Mouse (Mus musculus): ENCODE measurements at regions not wholly inside any gene's neighbourhood (a gene's known extent, or its start where the extent isn't known, plus 50 kb on each side); places are given as distances from the start of the nearest gene placed in this dataset.

DNA sequence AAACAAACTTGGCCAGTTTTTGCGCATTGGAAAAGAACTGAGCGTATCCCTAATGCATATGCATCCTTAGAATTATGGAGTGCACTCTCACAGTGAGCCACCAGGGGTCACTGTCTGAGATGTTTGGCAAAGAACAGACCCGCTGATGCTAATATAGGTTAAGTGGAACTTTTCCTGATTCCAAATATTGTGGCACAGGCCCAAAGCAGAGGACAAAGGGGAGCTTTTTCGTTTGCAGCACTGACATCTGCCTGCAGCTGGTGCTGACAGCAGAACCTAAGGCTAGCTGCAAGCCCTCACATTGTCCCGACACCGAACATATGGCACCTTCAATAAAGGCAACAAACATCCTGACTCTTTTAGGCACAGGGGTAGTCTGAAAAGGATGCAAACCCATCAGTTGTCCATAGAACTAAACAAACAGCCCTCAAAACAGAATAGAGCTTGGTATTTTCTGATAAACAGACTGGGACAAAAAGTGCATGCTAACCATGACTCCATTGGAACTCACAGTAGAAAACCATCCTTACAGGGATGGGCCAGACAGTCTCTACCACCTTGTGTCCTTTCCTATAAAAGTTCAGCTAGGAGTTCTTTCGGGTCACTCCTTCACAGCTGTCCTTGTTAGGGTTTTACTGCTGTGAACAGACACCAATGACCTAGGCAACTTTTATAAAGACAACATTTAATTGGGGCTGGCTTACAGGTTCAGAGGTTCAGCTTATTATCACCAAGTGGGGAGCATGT lies 87.1 kb upstream of the Gm34302 start:
- Histone ChIP-seq H3K4me1 (replicated peaks) (no peaks in the 10 kb centered on the region), H3K4me2 (no peak overlapping the region), H3K27me3 (no peaks in the 10 kb centered on the region), H3K27ac (no peak overlapping the region), H3K36me3 (no peaks in the 10 kb centered on the region), H3K9me3 (no peaks in the 10 kb centered on the region), H3K9ac (replicated peaks) (no peak overlapping the region), H3K4me3 (replicated peaks) (no peak overlapping the region)
- WGBS = 49% methylated on average over 7 of the region's 7 CpGs
- ATAC-seq (ENCODE audit: insufficient number of reproducible peaks, insufficient read depth, low FRiP score, low TSS enrichment, low read depth) = 0 out of 2 replicates have a peak, but pooled peaks have one; percentile 56

DNA sequence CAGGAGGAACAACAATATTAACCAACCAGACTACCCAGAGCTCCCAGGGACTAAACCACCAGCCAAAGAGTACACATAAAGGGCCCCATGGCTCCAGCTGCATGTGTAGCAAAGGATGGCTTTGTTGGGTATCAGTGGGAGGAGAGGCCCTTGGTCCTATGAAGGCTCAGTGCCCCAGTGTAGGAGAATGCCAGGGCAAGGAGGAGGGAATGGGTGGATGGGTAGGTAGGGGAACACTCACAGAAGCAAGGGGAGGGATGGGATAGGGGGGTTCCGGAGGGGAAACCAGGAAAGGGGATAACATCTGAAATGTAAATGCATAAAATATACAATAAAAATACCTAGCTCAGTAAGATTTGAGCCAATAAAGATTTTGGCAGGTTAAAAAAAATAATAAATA lies 86.4 kb upstream of the Gm34302 start:
- Histone ChIP-seq H3K4me2 (no peak overlapping the region), H3K27ac (no peak overlapping the region), H3K36me3 (no peaks in the 10 kb centered on the region), H3K27me3 (no peaks in the 10 kb centered on the region), H3K4me3 (replicated peaks) (no peak overlapping the region), H3K4me1 (replicated peaks) (no peaks in the 10 kb centered on the region), H3K9ac (replicated peaks) (no peak overlapping the region), H3K9me3 (no peaks in the 10 kb centered on the region)
- WGBS = 88% methylated on average over 1 of the region's 1 CpGs
- ATAC-seq (ENCODE audit: insufficient number of reproducible peaks, insufficient read depth, low FRiP score, low TSS enrichment, low read depth) = no peak

DNA sequence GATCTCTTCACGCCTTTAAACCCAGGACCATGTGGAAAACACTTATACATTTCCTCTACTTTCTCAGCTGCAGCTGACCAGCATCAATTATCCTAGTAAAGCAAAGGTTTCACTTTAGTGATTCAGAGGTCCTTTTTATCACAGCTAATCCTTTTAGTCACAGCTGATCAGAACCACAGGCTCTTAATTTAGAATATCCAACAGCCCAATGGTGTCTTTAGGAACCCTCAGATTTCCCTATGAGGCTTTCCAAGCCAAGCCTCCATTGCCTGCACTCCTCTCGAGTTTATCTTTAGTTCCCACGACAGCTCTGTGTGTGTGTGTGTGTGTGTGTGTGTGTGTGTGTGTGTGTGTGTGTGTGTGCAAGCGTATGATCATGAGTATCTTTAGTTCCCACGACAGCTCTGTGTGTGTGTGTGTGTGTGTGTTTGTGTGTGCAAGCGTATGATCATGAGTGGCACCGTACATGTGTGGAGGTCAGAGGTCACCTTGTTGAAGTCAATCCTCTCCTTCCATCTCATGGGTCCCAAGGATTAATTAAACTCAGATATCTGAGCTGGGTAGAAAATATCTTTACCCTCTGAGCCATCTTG lies 85.4 kb upstream of the Gm34302 start:
- Histone ChIP-seq H3K4me3 (replicated peaks) (no peak overlapping the region), H3K9ac (replicated peaks) (no peak overlapping the region), H3K9me3 (no peaks in the 10 kb centered on the region), H3K4me2 (no peak overlapping the region), H3K27ac (no peak overlapping the region), H3K27me3 (no peaks in the 10 kb centered on the region), H3K36me3 (no peaks in the 10 kb centered on the region), H3K4me1 (replicated peaks) (no peaks in the 10 kb centered on the region)
- WGBS = 85% methylated on average over 7 of the region's 7 CpGs
- ATAC-seq (ENCODE audit: insufficient number of reproducible peaks, insufficient read depth, low FRiP score, low TSS enrichment, low read depth) = no peak

DNA sequence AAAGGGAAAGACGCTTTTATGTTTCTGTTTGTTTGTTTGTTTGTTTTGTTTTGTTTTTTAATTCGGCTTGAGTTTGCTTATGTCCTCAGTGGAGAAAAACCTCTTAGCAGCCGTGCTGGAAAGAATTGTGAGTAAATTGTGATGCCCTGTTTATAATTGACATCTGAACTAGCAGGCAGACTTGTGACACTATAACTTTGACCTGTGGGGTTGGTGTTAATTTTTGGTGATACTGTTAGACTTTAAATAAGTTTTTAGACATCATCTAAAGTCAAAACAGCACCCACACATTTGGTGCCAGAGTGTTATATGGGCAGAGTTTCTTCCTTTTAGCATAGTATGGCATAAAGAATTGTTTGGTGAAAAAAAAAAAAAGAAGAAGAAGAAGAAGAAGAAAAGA lies 84.0 kb upstream of the Gm34302 start:
- Histone ChIP-seq H3K36me3 (no peaks in the 10 kb centered on the region), H3K4me2 (no peak overlapping the region), H3K9ac (replicated peaks) (no peak overlapping the region), H3K4me1 (replicated peaks) (no peaks in the 10 kb centered on the region), H3K27ac (no peak overlapping the region), H3K27me3 (no peaks in the 10 kb centered on the region), H3K4me3 (replicated peaks) (no peak overlapping the region), H3K9me3 (0 out of 2 replicates have a peak, but pooled peaks cover 4% of the 10 kb centered on the region)
- ATAC-seq (ENCODE audit: insufficient number of reproducible peaks, insufficient read depth, low FRiP score, low TSS enrichment, low read depth) = no peak
- WGBS = 92% methylated on average over 3 of the region's 3 CpGs

DNA sequence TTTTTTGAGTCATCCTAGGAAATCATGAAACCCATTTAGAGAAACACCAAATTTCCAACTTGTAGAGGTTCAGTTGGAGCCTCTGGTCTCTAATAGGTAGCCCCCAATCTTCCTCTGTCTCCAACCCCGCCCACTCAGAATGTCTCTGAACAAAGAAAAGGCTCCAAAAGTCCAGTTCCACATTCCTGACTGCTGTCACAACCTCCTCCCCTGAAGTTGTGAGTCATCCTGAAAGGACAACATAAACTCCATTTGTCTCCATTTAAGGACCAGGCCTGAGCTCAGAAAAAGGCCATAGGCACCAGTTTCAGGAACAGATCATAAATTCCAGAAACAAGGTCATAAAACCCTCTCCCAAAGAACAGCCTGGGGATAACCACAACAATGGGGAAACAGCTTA lies 79.4 kb upstream of the Gm34302 start:
- Histone ChIP-seq H3K4me3 (replicated peaks) (no peak overlapping the region), H3K27me3 (no peaks in the 10 kb centered on the region), H3K4me2 (no peak overlapping the region), H3K36me3 (no peaks in the 10 kb centered on the region), H3K9ac (replicated peaks) (no peak overlapping the region), H3K9me3 (0 out of 2 replicates have a peak, but pooled peaks cover 4% of the 10 kb centered on the region), H3K27ac (no peak overlapping the region), H3K4me1 (replicated peaks) (peaks cover 3% of the 10 kb centered on the region; the same call in 1 of the 2 replicates)
- ATAC-seq (ENCODE audit: insufficient number of reproducible peaks, insufficient read depth, low FRiP score, low TSS enrichment, low read depth) = no peak
- WGBS = 75% methylated on average over 1 of the region's 1 CpGs

DNA sequence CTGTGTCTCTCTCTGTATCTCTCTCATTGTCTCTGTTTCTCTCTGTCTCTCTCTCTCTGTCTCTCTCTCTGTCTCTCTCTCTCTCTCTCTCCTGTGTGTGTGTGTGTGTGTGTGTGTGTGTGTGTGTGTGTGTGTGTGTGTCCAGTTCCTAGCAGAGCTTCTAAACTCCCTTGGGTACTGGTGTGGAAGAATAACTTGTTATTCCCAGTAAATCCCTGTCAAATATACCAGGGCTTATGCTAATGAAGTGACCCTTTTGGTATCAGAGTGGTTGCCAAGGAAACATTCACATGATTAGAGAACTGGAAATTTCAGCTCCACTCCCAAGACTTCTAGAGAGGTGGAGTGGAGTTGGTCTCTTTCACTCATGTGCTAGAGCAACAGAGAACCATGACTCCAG lies 78.9 kb upstream of the Gm34302 start:
- Histone ChIP-seq H3K4me3 (replicated peaks) (no peak overlapping the region), H3K4me1 (replicated peaks) (peaks cover 3% of the 10 kb centered on the region; the same call in 1 of the 2 replicates), H3K36me3 (no peaks in the 10 kb centered on the region), H3K4me2 (no peak overlapping the region), H3K9me3 (0 out of 2 replicates have a peak, but pooled peaks cover 4% of the 10 kb centered on the region), H3K27ac (no peak overlapping the region), H3K27me3 (no peaks in the 10 kb centered on the region), H3K9ac (replicated peaks) (no peak overlapping the region)
- ATAC-seq (ENCODE audit: insufficient number of reproducible peaks, insufficient read depth, low FRiP score, low TSS enrichment, low read depth) = no peak

DNA sequence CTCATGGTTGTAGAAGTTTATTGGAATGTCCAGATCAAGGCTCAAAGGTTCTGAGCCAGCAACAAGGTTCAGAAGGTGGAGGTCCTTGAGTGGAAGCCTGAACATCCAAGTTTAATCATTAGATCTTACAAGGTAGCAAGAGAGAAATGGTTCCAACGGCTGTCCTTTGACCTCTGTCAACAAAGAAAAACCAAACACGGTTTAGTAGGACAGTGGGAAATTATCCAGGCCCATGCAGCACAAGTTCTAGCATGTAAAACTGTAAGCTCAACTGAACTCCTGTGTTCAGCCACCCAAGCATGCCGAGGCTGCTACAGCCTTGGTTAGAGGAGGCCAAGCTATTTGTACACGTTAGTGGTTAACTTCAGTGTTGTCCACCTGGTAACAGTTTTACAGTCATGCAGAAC lies 77.1 kb upstream of the Gm34302 start:
- Histone ChIP-seq H3K4me2 (no peak overlapping the region), H3K27me3 (no peaks in the 10 kb centered on the region), H3K36me3 (no peaks in the 10 kb centered on the region), H3K27ac (no peak overlapping the region), H3K4me3 (replicated peaks) (no peak overlapping the region), H3K9ac (replicated peaks) (no peak overlapping the region), H3K9me3 (0 out of 2 replicates have a peak, but pooled peaks cover 4% of the 10 kb centered on the region), H3K4me1 (replicated peaks) (peaks cover 3% of the 10 kb centered on the region; the same call in 1 of the 2 replicates)
- WGBS = 68% methylated on average over 4 of the region's 4 CpGs
- ATAC-seq (ENCODE audit: insufficient number of reproducible peaks, insufficient read depth, low FRiP score, low TSS enrichment, low read depth) = no peak

DNA sequence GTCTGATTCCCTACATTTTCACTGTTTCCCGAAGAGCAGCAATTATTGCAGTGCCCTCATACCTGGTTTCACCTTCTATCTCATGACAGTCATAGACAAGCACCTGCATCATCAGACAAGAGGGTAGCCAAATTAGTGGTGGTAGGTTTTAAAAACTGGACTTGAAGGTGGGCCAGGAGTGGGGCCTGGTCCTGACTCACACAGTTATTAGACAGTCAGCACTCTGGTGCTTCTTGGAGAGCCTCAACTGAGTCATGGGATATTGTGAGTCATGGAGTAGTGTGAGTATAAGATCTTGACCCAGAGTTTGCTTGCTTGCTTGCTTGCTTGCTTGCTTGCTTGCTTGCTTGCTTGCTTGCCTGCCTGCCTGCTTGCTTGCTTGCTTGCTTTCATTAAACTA lies 73.1 kb upstream of the Gm34302 start:
- Histone ChIP-seq H3K4me2 (no peak overlapping the region), H3K4me1 (replicated peaks) (peaks cover 10% of the 10 kb centered on the region; the same call in 1 of the 2 replicates), H3K4me3 (replicated peaks) (no peak overlapping the region), H3K27ac (no peak overlapping the region), H3K36me3 (no peaks in the 10 kb centered on the region), H3K9me3 (no peaks in the 10 kb centered on the region), H3K9ac (replicated peaks) (no peak overlapping the region), H3K27me3 (no peaks in the 10 kb centered on the region)
- 91% methylated on average over 1 of the region's 1 CpGs for WGBS
- no peak for ATAC-seq (ENCODE audit: insufficient number of reproducible peaks, insufficient read depth, low FRiP score, low TSS enrichment, low read depth)

DNA sequence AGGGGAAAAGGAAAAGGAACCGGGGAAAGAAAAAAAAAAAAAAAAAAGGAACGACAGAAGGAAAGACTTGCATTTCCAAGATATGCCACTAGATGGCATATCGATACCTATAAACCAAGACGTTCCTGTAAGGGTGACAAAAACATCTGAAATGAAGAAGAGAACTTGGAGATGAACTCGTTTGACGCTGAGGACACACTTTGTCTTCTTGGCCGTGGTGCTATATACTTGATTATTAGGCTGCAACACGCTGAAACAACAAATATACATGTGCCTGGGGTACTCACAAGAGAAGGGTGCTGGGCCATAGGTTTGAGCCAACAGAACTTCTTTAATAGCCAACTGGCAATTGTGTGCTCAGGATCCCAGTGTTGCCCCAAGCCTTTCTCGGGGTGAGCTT lies 71.2 kb upstream of the Gm34302 start:
- Histone ChIP-seq H3K27me3 (no peaks in the 10 kb centered on the region), H3K9me3 (no peaks in the 10 kb centered on the region), H3K4me2 (0 out of 2 replicates have a peak overlapping the region, but pooled peaks have one; percentile 10), H3K4me3 (replicated peaks) (no peak overlapping the region), H3K4me1 (replicated peaks) (peaks cover 12% of the 10 kb centered on the region; the same call in 1 of the 2 replicates), H3K9ac (replicated peaks) (no peak overlapping the region), H3K36me3 (no peaks in the 10 kb centered on the region), H3K27ac (no peak overlapping the region)
- 11% methylated on average over 9 of the region's 9 CpGs for WGBS
- no peak for ATAC-seq (ENCODE audit: insufficient number of reproducible peaks, insufficient read depth, low FRiP score, low TSS enrichment, low read depth)

DNA sequence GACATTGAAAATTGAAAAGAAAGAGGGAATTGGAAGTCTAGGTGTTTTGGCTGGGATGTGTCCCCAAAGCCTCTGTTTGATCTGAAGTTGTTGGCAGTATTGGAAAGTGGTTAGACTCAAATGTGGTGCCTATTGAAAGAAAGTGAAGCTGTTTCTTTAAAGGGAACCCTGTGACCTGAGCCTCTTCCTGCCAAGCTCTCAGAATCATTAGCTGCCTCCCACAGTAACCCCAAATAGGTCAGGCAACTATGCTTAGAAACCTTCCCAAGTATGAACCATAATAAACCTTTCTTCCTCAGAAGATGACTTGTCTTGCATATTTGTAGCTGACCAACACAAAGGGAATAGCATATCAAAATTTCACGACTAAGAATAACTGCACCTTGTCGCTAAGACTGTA lies 69.7 kb upstream of the Gm34302 start:
- Histone ChIP-seq H3K4me3 (replicated peaks) (no peak overlapping the region), H3K4me1 (replicated peaks) (peaks cover 9% of the 10 kb centered on the region; the same call in 1 of the 2 replicates), H3K4me2 (no peak overlapping the region), H3K9me3 (no peaks in the 10 kb centered on the region), H3K36me3 (no peaks in the 10 kb centered on the region), H3K27ac (no peak overlapping the region), H3K27me3 (no peaks in the 10 kb centered on the region), H3K9ac (replicated peaks) (no peak overlapping the region)
- WGBS = 91% methylated on average over 2 of the region's 2 CpGs
- no peak for ATAC-seq (ENCODE audit: insufficient number of reproducible peaks, insufficient read depth, low FRiP score, low TSS enrichment, low read depth)

DNA sequence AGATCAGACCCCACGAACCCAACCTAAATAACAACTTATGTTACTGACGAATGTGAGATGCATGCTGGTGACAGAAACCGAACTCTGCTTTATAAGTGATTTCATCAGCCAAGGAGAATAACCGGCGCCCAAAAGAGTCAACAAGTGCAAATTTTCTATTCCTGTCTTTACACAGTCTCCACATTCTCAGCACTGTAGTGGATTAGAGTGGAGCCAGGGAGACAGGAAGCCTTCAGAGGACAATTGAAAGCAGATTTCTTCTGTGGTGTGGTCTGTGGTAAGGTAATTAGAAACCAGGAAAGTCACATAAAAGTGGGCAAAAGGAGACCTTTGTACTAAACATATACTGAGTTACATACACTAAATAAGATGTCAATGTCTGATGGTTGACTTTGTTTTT lies 68.0 kb upstream of the Gm34302 start:
- H3K4me3 ChIP-seq (replicated peaks) = no peak overlapping the region
- no peaks in the 10 kb centered on the region for H3K36me3 ChIP-seq
- no peak overlapping the region for H3K4me2 ChIP-seq
- no peak overlapping the region for H3K9ac ChIP-seq (replicated peaks)
- no peaks in the 10 kb centered on the region for H3K27me3 ChIP-seq
- no peak overlapping the region for H3K27ac ChIP-seq
- whole genome bisulfite sequencing = 33% methylated on average over 5 of the region's 5 CpGs
- ATAC-seq (ENCODE audit: insufficient number of reproducible peaks, insufficient read depth, low FRiP score, low TSS enrichment, low read depth) = no peak
- H3K4me1 ChIP-seq (replicated peaks) = peaks cover 9% of the 10 kb centered on the region; the same call in 1 of the 2 replicates
- no peaks in the 10 kb centered on the region for H3K9me3 ChIP-seq

Data from limb, embryonic 12.5 days (tissue).